Mouse (Mus musculus): Measurements from ENCODE around the gene Eef1akmt4. TPM values are rescaled to one million over a fixed set of nuclear protein-coding genes. Genes with fewer than 3 reads are reported as not detected.
A peak's percentile ranks its signal among the peaks of the same experiment; 100 is the strongest.

Gene Eef1akmt4
- polyA plus RNA-seq, 1 experiment from 2014 or later, result 34.7 TPM

- H3K27ac ChIP-seq (ENCODE audit: low read length), result peak overlapping the region; percentile 22; the same call in 1 of the 2 replicates
- H3K4me2 ChIP-seq (ENCODE audit: low read depth, low read length), result peak overlapping the region; percentile 99
- H3K4me1 ChIP-seq (ENCODE audit: control insufficient read depth, insufficient read depth, low read length), result peaks cover 14% of the 10 kb centered on the region
- H3K27me3 ChIP-seq (replicated peaks; ENCODE audit: control insufficient read depth, insufficient read depth, low read length), result peaks cover 14% of the 10 kb centered on the region
- H3K36me3 ChIP-seq (ENCODE audit: control insufficient read depth, insufficient read depth, low read length), result no peaks in the 10 kb centered on the region
- H3K4me3 ChIP-seq (ENCODE audit: low read length), result peak overlapping the region; percentile 76
- peak overlapping the region; percentile 78 for H3K9ac ChIP-seq (ENCODE audit: low read depth, low read length)
- under 1% methylated on average over 35 of the region's 37 CpGs for WGBS
- H3K9me3 ChIP-seq (ENCODE audit: control insufficient read depth, low read length), result no peaks in the 10 kb centered on the region
- ATAC-seq, result peak; percentile 81
These were observed 10.7 kb downstream of the Eef1akmt4 start for GRCm38 (mm10) chr16:20621991-20622685.

GRCm38 (mm10) chr16:20623211-20623610 is 11.8 kb downstream of the Eef1akmt4 start:
- H3K9ac ChIP-seq (ENCODE audit: low read depth, low read length), result no peak overlapping the region
- H3K4me2 ChIP-seq (ENCODE audit: low read depth, low read length), result no peak overlapping the region
- peaks cover 14% of the 10 kb centered on the region for H3K27me3 ChIP-seq (replicated peaks; ENCODE audit: control insufficient read depth, insufficient read depth, low read length)
- H3K36me3 ChIP-seq (ENCODE audit: control insufficient read depth, insufficient read depth, low read length), result no peaks in the 10 kb centered on the region
- ATAC-seq, result no peak
- H3K4me1 ChIP-seq (ENCODE audit: control insufficient read depth, insufficient read depth, low read length), result peaks cover 14% of the 10 kb centered on the region
- 49% methylated on average over 2 of the region's 2 CpGs for WGBS
- no peak overlapping the region for H3K4me3 ChIP-seq (ENCODE audit: low read length)
- H3K27ac ChIP-seq (ENCODE audit: low read length), result no peak overlapping the region
- no peaks in the 10 kb centered on the region for H3K9me3 ChIP-seq (ENCODE audit: control insufficient read depth, low read length)

GRCm38 (mm10) chr16:20628871-20629391 is 17.5 kb downstream of the Eef1akmt4 start:
- H3K36me3 ChIP-seq (ENCODE audit: control insufficient read depth, insufficient read depth, low read length), result no peaks in the 10 kb centered on the region
- 0 out of 2 replicates have a peak overlapping the region, but pooled peaks have one; percentile 93 for H3K4me2 ChIP-seq (ENCODE audit: low read depth, low read length)
- no peaks in the 10 kb centered on the region for H3K9me3 ChIP-seq (ENCODE audit: control insufficient read depth, low read length)
- H3K9ac ChIP-seq (ENCODE audit: low read depth, low read length), result no peak overlapping the region
- no peak overlapping the region for H3K27ac ChIP-seq (ENCODE audit: low read length)
- ATAC-seq, result no peak
- H3K4me3 ChIP-seq (ENCODE audit: low read length), result no peak overlapping the region
- WGBS, result 55% methylated on average over 11 of the region's 11 CpGs
- peaks cover 22% of the 10 kb centered on the region for H3K27me3 ChIP-seq (replicated peaks; ENCODE audit: control insufficient read depth, insufficient read depth, low read length)
- peaks cover 9% of the 10 kb centered on the region; the same call in 1 of the 2 replicates for H3K4me1 ChIP-seq (ENCODE audit: control insufficient read depth, insufficient read depth, low read length)

GRCm38 (mm10) chr16:20629731-20630634 is 18.6 kb downstream of the Eef1akmt4 start, which contains the start of gene Ece2:
Ece2 (plus strand) TSS chr16:20629828.
- peak; percentile 75 for ATAC-seq
- H3K36me3 ChIP-seq (ENCODE audit: control insufficient read depth, insufficient read depth, low read length), result no peaks in the 10 kb centered on the region
- WGBS, result 8% methylated on average over 54 of the region's 54 CpGs

GRCm38 (mm10) chr16:20637410-20637809 is 26.0 kb downstream of the Eef1akmt4 start:
- H3K9ac ChIP-seq (ENCODE audit: low read depth, low read length), result no peak overlapping the region
- WGBS, result 63% methylated on average over 8 of the region's 8 CpGs
- ATAC-seq, result no peak
- no peak overlapping the region for H3K4me2 ChIP-seq (ENCODE audit: low read depth, low read length)
- no peak overlapping the region for H3K4me3 ChIP-seq (ENCODE audit: low read length)
- H3K9me3 ChIP-seq (ENCODE audit: control insufficient read depth, low read length), result no peaks in the 10 kb centered on the region
- H3K27ac ChIP-seq (ENCODE audit: low read length), result no peak overlapping the region
- H3K4me1 ChIP-seq (ENCODE audit: control insufficient read depth, insufficient read depth, low read length), result 0 out of 2 replicates have a peak, but pooled peaks cover 2% of the 10 kb centered on the region
- no peaks in the 10 kb centered on the region for H3K36me3 ChIP-seq (ENCODE audit: control insufficient read depth, insufficient read depth, low read length)
- no peaks in the 10 kb centered on the region for H3K27me3 ChIP-seq (replicated peaks; ENCODE audit: control insufficient read depth, insufficient read depth, low read length)

More at GRCm38 (mm10) chr16:20629731-20630634, 18.6 kb downstream of the Eef1akmt4 start, which contains the start of gene Ece2:
- peaks cover 11% of the 10 kb centered on the region; the same call in 1 of the 2 replicates for H3K4me1 ChIP-seq (ENCODE audit: control insufficient read depth, insufficient read depth, low read length)
- peak within 1 kb of the TSS; percentile 93 for H3K4me2 ChIP-seq (ENCODE audit: low read depth, low read length)
- no peak within 1 kb of the TSS for H3K27ac ChIP-seq (ENCODE audit: low read length)
- H3K9me3 ChIP-seq (ENCODE audit: control insufficient read depth, low read length), result no peaks in the 10 kb centered on the region
- H3K4me3 ChIP-seq (ENCODE audit: low read length), result peak within 1 kb of the TSS; percentile 60
- H3K27me3 ChIP-seq (replicated peaks; ENCODE audit: control insufficient read depth, insufficient read depth, low read length), result peaks cover 22% of the 10 kb centered on the region
- peak within 1 kb of the TSS; percentile 66 for H3K9ac ChIP-seq (ENCODE audit: low read depth, low read length)

GRCm38 (mm10) chr16:20638367-20638766 is 27.0 kb downstream of the Eef1akmt4 start:
- H3K9ac ChIP-seq (ENCODE audit: low read depth, low read length), result no peak overlapping the region
- H3K9me3 ChIP-seq (ENCODE audit: control insufficient read depth, low read length), result no peaks in the 10 kb centered on the region
- no peak for ATAC-seq
- 78% methylated on average over 8 of the region's 8 CpGs for WGBS
- 0 out of 2 replicates have a peak, but pooled peaks cover 2% of the 10 kb centered on the region for H3K4me1 ChIP-seq (ENCODE audit: control insufficient read depth, insufficient read depth, low read length)
- H3K27me3 ChIP-seq (replicated peaks; ENCODE audit: control insufficient read depth, insufficient read depth, low read length), result no peaks in the 10 kb centered on the region
- no peak overlapping the region for H3K27ac ChIP-seq (ENCODE audit: low read length)
- H3K4me2 ChIP-seq (ENCODE audit: low read depth, low read length), result no peak overlapping the region
- H3K36me3 ChIP-seq (ENCODE audit: control insufficient read depth, insufficient read depth, low read length), result no peaks in the 10 kb centered on the region
- no peak overlapping the region for H3K4me3 ChIP-seq (ENCODE audit: low read length)

GRCm38 (mm10) chr16:20642161-20642560 is 30.8 kb downstream of the Eef1akmt4 start:
- Histone ChIP-seq H3K9me3 (ENCODE audit: control insufficient read depth, low read length) (no peaks in the 10 kb centered on the region), H3K4me3 (ENCODE audit: low read length) (no peak overlapping the region), H3K27me3 (replicated peaks; ENCODE audit: control insufficient read depth, insufficient read depth, low read length) (no peaks in the 10 kb centered on the region), H3K4me1 (ENCODE audit: control insufficient read depth, insufficient read depth, low read length) (no peaks in the 10 kb centered on the region), H3K4me2 (ENCODE audit: low read depth, low read length) (no peak overlapping the region), H3K9ac (ENCODE audit: low read depth, low read length) (no peak overlapping the region), H3K27ac (ENCODE audit: low read length) (no peak overlapping the region), H3K36me3 (ENCODE audit: control insufficient read depth, insufficient read depth, low read length) (no peaks in the 10 kb centered on the region)
- peak; percentile 50; the same call in 1 of the 2 replicates for ATAC-seq
- WGBS, result 3% methylated on average over 8 of the region's 8 CpGs

GRCm38 (mm10) chr16:20643911-20644310 is 32.5 kb downstream of the Eef1akmt4 start:
- Histone ChIP-seq H3K9me3 (ENCODE audit: control insufficient read depth, low read length) (no peaks in the 10 kb centered on the region), H3K27me3 (replicated peaks; ENCODE audit: control insufficient read depth, insufficient read depth, low read length) (no peaks in the 10 kb centered on the region), H3K4me2 (ENCODE audit: low read depth, low read length) (no peak overlapping the region), H3K27ac (ENCODE audit: low read length) (no peak overlapping the region), H3K4me1 (ENCODE audit: control insufficient read depth, insufficient read depth, low read length) (no peaks in the 10 kb centered on the region), H3K4me3 (ENCODE audit: low read length) (no peak overlapping the region), H3K9ac (ENCODE audit: low read depth, low read length) (no peak overlapping the region), H3K36me3 (ENCODE audit: control insufficient read depth, insufficient read depth, low read length) (no peaks in the 10 kb centered on the region)
- WGBS, result 85% methylated on average over 7 of the region's 7 CpGs
- ATAC-seq, result no peak
